Mouse (Mus musculus) liver, embryonic 14.5 days (tissue): ENCODE results near the gene Slc35b2. TPM values are rescaled to one million over a fixed set of nuclear protein-coding genes. Genes with fewer than 3 reads are reported as not detected.

ENCODE experiments used
- ATAC-seq: fragments of 200-750 bp; cut with Nextera tagmentation; 2 replicates; pipeline ENCODE4 v1.8.0; 2017; ENCODE audit warnings: moderate number of reproducible peaks, mild to moderate bottlenecking, moderate library complexity; ENCODE audit not compliant: insufficient read depth
- DNase-seq, 3 experiments: peaks; one replicate each; pipeline ENCODE4 v3.0.0-alpha.2; 2012 to 2013; ENCODE audit warnings: low read depth in 3 of 3, low spot score in 3 of 3
- H3K27ac ChIP-seq: fragments of 300-500 bp; sonication (generic); 2 replicates; pipeline ENCODE4 v1.5.1; 2014; ENCODE audit warnings: moderate library complexity, mild to moderate bottlenecking, control low read depth, inconsistent platforms
- H3K27me3 ChIP-seq: fragments of 300-500 bp; sonication (generic); 2 replicates; pipeline ENCODE4 v1.6.1; 2014; ENCODE audit warnings: mild to moderate bottlenecking, low read length, moderate library complexity; ENCODE audit not compliant: control insufficient read depth, insufficient read depth
- H3K36me3 ChIP-seq: fragments of 300-500 bp; sonication (generic); replicated peaks from 2 replicates; pipeline ENCODE4 v1.6.1; 2014; ENCODE audit warnings: low read depth; ENCODE audit not compliant: control insufficient read depth, insufficient read depth
- H3K4me1 ChIP-seq, 2 experiments: fragments of 200-500 bp in 1 of 2; fragments of 300-500 bp in 1 of 2; sonication (generic) in 1 of 2; replicated peaks; 2 replicates each; pipeline ENCODE4 v1.6.1; 2012 to 2014; ENCODE audit warnings: antibody characterized with exemption in 1 of 2, inconsistent platforms in 1 of 2, low read length in 1 of 2; ENCODE audit not compliant: control insufficient read depth in 2 of 2, insufficient read depth in 2 of 2
- H3K4me2 ChIP-seq: fragments of 300-500 bp; sonication (generic); 2 replicates; pipeline ENCODE4 v1.6.1; 2014; ENCODE audit warnings: low read depth, mild to moderate bottlenecking, control low read depth, moderate library complexity
- H3K4me3 ChIP-seq, 2 experiments: fragments of 200-500 bp in 1 of 2; fragments of 300-500 bp in 1 of 2; sonication (generic) in 1 of 2; 2 replicates each; pipeline ENCODE4 v1.5.1; 2012 to 2014; ENCODE audit warnings: low read depth in 2 of 2, low read length in 2 of 2, mild to moderate bottlenecking in 2 of 2, control low read depth in 1 of 2, inconsistent platforms in 1 of 2, moderate library complexity in 1 of 2; ENCODE audit not compliant: insufficient read depth in 1 of 2
- H3K9ac ChIP-seq: fragments of 300-500 bp; sonication (generic); replicated peaks from 2 replicates; pipeline ENCODE4 v1.6.1; 2014; ENCODE audit warnings: mild to moderate bottlenecking, control low read depth, moderate library complexity
- H3K9me3 ChIP-seq: fragments of 300-500 bp; sonication (generic); 2 replicates; pipeline ENCODE4 v1.6.1; 2016; ENCODE audit warnings: low read length, mixed read lengths; ENCODE audit not compliant: control insufficient read depth
- CTCF ChIP-seq: IDR thresholded peaks from 2 replicates; pipeline ENCODE4 v1.5.1; 2016; ENCODE audit warnings: antibody characterized with exemption, low read depth, control low read depth
- EP300 ChIP-seq: IDR thresholded peaks from 2 replicates; pipeline ENCODE4 v1.6.1; 2016; ENCODE audit warnings: antibody characterized with exemption, low read depth
- WGBS: fragments of 180-500 bp; shearing (Covaris S2); extraction: QIAGEN DNeasy Blood & Tissue Kit; methylation state at CpG from one replicate; pipeline ENCODE4 v1.1.7; 2014; ENCODE audit not compliant: insufficient replicate concordance; 5-methylcytosine and 5-hydroxymethylcytosine counted together
- polyA plus RNA-seq, 2 experiments: library from polyadenylated mRNA; depleted of rRNA in 1 of 2; stranded (reverse) in 1 of 2; unstranded in 1 of 2; fragments of >200 nt; fragmentation: Nextera tagmentation in 1 of 2; extraction: Ambion mirVana in 1 of 2; gene quantifications; 2 replicates each; pipeline versions ENCODE4 v1.2.1 to v1.2.3; 2012 to 2014

The Slc35b2 gene
- polyA plus RNA-seq, 2 experiments, result 27.6 to 44.8 TPM

DNA sequence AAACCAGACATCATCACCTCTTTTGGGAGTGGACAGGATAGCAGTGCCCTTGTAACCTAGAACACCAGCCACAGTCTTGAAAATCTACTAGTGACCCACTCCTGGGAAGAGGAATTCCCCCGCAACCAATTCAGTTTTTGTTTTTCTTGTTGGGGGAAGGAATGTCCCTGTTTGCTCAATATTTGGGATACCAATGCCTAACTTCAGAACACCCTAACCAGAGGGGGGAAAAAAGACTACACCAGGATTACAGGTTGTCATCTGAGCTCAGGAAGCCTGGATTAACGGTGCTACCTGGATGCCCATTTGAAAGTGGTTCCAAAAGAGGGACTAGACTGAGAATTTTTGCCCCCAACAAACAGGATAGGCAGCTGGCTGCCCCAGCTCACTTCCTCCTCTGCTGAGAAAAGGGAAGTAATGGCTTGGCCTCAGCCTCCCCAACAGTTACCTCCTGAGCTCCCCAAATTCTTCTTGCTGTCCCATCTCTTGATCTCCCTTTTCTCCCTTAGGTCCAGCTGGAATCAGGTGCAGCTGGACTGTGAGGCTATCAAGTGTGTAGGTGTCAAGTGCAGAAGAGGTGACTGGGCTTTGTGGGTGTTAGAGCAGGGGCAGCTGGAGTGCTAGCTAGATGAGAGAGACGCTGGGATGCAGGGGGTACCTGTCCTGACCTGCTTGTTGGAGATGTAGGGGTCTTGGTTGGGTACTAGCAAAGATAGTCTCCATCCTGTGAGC lies 7.0 kb upstream of the Slc35b2 start:
- H3K9me3 ChIP-seq, result no peaks in the 10 kb centered on the region
- no peak overlapping the region for H3K27ac ChIP-seq
- H3K27me3 ChIP-seq, result peaks cover 17% of the 10 kb centered on the region

DNA sequence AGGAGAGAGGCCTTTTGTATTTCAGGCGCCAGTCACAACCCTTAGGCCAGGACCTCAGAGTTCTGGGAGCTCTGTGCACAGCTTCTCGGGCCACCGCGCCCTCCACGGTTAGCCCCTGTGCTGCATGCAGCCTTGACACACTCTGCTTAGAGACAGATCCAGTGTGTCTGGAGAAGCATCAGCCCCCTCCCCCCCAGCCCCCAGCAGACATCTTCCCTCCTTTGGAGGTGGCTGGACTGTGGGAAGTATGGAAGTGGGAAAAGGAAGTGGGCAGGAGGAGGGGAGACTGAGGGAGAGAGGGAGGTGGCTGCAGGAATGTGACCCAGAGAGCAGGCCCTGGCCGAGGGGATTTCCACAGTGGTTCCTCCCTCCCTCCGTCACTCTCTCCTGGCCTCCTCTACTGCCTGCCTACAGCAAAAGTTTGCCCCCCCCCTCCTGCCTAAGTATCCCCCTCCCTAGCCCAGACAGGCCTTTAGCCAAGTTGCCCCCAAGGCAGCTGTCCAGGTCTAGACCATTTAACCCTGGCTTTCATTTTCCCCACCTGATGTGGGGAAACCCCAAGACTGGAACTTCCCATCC lies 6.3 kb upstream of the Slc35b2 start:
- H3K9me3 ChIP-seq, result no peaks in the 10 kb centered on the region
- 52% methylated on average over 7 of the region's 7 CpGs for WGBS
- no peak overlapping the region for H3K4me3 ChIP-seq
- DNase-seq (no peak), ATAC-seq (no peak)
- TF ChIP-seq CTCF (no peak), EP300 (no peak)
- peaks cover 15% of the 10 kb centered on the region for H3K27me3 ChIP-seq
- H3K36me3 ChIP-seq, result no peaks in the 10 kb centered on the region
- H3K4me2 ChIP-seq, result peak overlapping the region; percentile 87; the same call in 1 of the 2 replicates
- H3K27ac ChIP-seq, result no peak overlapping the region
- no peak overlapping the region for H3K9ac ChIP-seq
- H3K4me1 ChIP-seq, result peaks cover 0 to 11% of the 10 kb centered on the region in 2 experiments; a peak in 3 of 4 replicates

More for the DNA sequence above, 7.0 kb upstream of the Slc35b2 start:
- no peak for ATAC-seq
- Histone ChIP-seq H3K4me3 (peak overlapping the region; percentile 62 to 68; a peak in 3 of 4 replicates), H3K4me2 (peak overlapping the region; percentile 87), H3K9ac (no peak overlapping the region), H3K36me3 (no peaks in the 10 kb centered on the region), H3K4me1 (peaks cover 0 to 13% of the 10 kb centered on the region in 2 experiments; a peak in 3 of 4 replicates)
- no peak for DNase-seq
- WGBS, result 34% methylated on average over 3 of the region's 3 CpGs
- no peak for TF ChIP-seq EP300
- TF ChIP-seq CTCF, result no peak

DNA sequence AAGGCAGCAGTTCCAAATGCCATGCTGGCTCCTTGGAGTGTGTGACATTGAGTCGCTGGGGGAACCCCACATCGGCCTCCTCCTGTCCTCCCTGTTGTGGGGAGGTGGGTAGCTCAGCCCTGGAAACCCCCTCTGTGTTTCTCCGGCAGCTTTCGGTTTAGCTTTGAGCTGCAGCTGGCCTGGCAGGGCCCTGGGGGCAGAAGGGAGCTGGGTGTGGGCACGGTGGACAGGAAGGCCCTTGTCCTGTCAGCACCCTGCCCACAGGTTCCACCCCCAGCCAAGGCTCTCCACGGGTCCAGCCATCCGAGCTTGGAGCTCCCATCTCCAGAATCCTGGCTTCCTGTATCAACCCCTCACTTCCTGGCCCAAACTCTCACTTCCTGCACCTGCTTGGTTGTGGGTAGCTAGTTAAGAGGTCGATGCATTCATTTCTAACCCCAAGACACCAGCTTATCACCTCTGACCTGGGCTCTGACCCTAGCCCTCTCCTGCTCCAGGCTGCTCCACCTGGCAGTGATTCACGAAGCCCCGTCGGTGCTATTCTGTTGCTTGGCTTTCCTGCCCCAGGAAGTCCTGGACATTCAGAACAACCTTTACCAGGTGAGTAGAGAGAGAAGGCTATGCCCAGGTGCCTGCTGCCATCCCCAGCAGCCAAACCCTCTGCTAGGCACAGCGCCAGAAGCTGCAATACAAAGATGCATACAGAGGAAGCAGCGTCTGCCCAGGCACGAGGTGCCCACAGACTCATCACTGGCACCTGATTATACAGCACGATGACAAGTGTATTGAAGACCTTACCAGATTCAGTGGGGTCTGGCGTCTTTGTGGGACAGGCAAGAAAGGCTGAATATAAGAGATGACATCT lies 5.4 kb upstream of the Slc35b2 start:
- peaks cover 0 to 11% of the 10 kb centered on the region in 2 experiments; a peak in 3 of 4 replicates for H3K4me1 ChIP-seq
- H3K36me3 ChIP-seq, result no peaks in the 10 kb centered on the region
- no peak overlapping the region for H3K4me2 ChIP-seq
- ATAC-seq, result no peak
- no peak for DNase-seq
- no peak for TF ChIP-seq CTCF
- H3K27me3 ChIP-seq, result peaks cover 15% of the 10 kb centered on the region
- H3K9ac ChIP-seq, result no peak overlapping the region
- H3K9me3 ChIP-seq, result no peaks in the 10 kb centered on the region
- H3K27ac ChIP-seq, result no peak overlapping the region
- no peak overlapping the region for H3K4me3 ChIP-seq
- 51% methylated on average over 16 of the region's 16 CpGs for WGBS

DNA sequence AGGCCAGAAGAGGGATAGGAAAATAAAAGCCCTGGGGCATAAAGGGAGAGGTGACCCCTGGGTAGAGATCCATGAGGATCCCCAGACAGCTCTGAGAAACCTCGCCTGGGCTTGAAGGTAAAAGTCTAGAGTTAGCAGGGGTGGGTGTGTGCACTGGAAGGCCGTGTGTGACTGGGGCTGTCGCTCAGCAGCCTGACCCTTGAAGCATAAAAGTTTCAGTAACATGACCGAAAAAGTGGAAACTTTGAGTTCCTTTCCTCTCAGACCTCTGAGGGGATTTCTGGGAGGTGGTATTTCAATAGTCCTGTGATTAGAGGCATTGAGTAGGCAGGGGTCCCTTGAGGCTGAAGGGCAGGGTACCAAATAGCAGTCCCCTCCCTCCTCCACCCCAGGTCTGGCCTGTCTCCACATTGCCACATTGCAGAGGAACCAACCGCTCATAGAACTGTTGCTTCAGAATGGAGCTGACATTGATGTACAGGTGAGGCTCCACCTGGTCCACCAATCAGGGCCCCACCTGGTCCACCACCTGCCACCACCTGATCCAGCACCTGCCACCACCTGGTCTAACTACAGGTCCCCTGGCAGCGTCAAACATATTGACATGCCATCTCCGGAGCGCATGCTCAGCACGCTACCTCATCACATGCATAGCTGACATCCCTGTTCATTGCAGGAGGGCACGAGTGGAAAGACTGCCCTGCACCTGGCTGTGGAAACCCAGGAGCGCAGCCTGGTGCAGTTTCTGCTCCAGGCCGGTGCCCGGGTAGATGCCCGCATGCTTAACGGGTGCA lies 3.7 kb upstream of the Slc35b2 start:
- H3K9ac ChIP-seq, result no peak overlapping the region
- ATAC-seq (no peak), DNase-seq (no peak)
- no peak overlapping the region for H3K4me3 ChIP-seq
- peaks cover 15% of the 10 kb centered on the region for H3K27me3 ChIP-seq
- no peaks in the 10 kb centered on the region for H3K36me3 ChIP-seq
- no peak overlapping the region for H3K27ac ChIP-seq
- H3K9me3 ChIP-seq, result no peaks in the 10 kb centered on the region
- H3K4me1 ChIP-seq, result peaks cover 1 to 14% of the 10 kb centered on the region in 2 experiments
- H3K4me2 ChIP-seq, result no peak overlapping the region
- TF ChIP-seq CTCF, result no peak
- TF ChIP-seq EP300, result no peak
- WGBS, result 74% methylated on average over 15 of the region's 15 CpGs
